Mouse (Mus musculus) erythroblast, embryonic 14.5 days (primary cell): ENCODE data around the gene Hist2h3c1. TPM values are rescaled to one million over a fixed set of nuclear protein-coding genes. Genes with fewer than 3 reads are reported as not detected.
A peak's percentile ranks its signal among the peaks of the same experiment; 100 is the strongest.

Experiments used
- H3K27me3 ChIP-seq: 2 replicates; pipeline ENCODE4 v1.6.1; 2012; ENCODE audit warnings: inconsistent platforms; ENCODE audit not compliant: control insufficient read depth
- H3K36me3 ChIP-seq: 2 replicates; pipeline ENCODE4 v1.6.1; 2012; ENCODE audit warnings: mild to moderate bottlenecking, inconsistent platforms; ENCODE audit not compliant: control insufficient read depth
- H3K4me1 ChIP-seq: 2 replicates; pipeline ENCODE4 v1.6.1; 2012; ENCODE audit warnings: inconsistent platforms; ENCODE audit not compliant: control insufficient read depth
- H3K4me3 ChIP-seq: replicated peaks from 2 replicates; pipeline ENCODE3; 2012; ENCODE audit warnings: moderate library complexity, mild to moderate bottlenecking, inconsistent platforms
- H3K9me3 ChIP-seq: 2 replicates; pipeline ENCODE4 v1.6.1; 2012; ENCODE audit warnings: low read length, inconsistent platforms, mixed read lengths; ENCODE audit not compliant: control insufficient read depth
- GATA1 ChIP-seq: IDR thresholded peaks from 2 replicates; pipeline ENCODE4 v1.6.1; 2012; ENCODE audit warnings: low read length, inconsistent platforms, mixed read lengths
- TAL1 ChIP-seq: IDR thresholded peaks from 3 replicates; pipeline ENCODE4 v1.6.1; 2012; ENCODE audit warnings: low read length, inconsistent platforms, mixed read lengths
- polyA plus RNA-seq: library from polyadenylated mRNA; stranded (reverse); fragments of >175 nt; gene quantifications from 2 replicates; pipeline ENCODE4 v1.2.3, GENCODE M21; 2012

The Hist2h3c1 gene
- polyA plus RNA-seq, 1 experiment = not detected

DNA sequence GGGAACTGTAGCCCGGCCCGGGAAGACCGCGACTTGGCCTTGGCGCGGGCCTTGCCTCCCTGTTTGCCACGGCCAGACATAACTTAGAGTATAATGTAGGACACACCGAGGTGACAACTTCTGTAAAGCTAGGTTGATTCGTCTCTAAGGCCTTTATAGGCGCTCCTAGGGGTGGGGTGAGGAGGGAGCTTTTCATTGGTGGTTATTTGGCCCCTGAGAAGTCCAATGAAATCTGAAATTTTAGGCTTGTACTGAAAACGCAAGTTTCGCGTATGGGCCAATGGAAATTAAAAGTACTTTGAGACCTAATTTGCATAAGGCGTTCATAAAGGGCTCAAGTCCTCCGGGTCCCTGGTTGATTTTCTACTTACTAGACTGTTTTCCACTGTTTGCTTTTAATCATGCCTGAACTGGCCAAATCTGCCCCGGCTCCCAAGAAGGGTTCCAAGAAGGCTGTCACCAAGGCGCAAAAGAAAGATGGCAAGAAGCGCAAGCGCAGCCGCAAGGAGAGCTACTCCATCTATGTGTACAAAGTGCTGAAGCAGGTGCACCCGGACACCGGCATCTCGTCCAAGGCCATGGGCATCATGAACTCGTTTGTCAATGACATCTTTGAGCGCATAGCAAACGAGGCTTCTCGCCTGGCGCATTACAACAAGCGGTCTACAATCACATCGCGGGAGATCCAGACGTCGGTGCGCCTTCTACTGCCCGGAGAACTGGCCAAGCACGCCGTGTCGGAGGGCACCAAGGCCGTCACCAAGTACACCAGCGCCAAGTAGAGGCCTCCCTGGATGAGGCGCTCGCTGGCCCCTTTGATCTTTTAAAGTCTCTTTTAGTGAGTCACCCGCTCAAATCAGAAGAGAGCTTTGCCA lies 25.5 kb upstream of the Hist2h3c1 start, which contains the start of the genes Hist2h2ac and Hist2h2be:
Hist2h2ac (minus strand) TSS at position 116 of the 875 bp plus-strand sequence.
Hist2h2be (plus strand) TSS at position 355 of the 875 bp plus-strand sequence.
- H3K36me3 ChIP-seq = peaks cover 28% of the 10 kb centered on the region
- H3K9me3 ChIP-seq = no peaks in the 10 kb centered on the region
- H3K4me1 ChIP-seq = peaks cover 74% of the 10 kb centered on the region
- no peaks in the 10 kb centered on the region for H3K27me3 ChIP-seq
- peak within 1 kb of the TSS; percentile 83 for H3K4me3 ChIP-seq
- no peak for TF ChIP-seq TAL1
- no peak for TF ChIP-seq GATA1

DNA sequence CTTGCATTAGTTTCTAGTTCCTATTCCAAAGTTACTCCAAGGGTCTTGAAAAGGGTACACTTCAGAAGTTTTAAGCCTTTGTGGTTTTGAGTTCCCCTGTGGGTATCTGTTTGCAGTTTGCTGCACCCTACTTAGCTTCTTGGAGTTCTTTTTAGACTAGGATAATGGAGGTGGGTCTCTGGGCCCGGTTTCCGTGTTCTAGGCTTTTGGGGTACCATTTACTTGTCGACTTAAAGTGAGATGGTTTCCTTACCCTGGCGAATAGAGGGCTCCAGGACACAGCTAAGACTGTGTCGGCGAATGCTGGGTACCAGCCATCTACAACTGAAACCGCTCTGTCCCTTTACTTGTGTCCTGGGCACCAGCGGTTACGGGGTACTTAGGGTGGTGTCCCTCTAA lies 24.8 kb upstream of the Hist2h3c1 start:
- Histone ChIP-seq H3K4me1 (peaks cover 78% of the 10 kb centered on the region), H3K27me3 (no peaks in the 10 kb centered on the region), H3K4me3 (peak overlapping the region; percentile 81), H3K36me3 (peaks cover 32% of the 10 kb centered on the region), H3K9me3 (no peaks in the 10 kb centered on the region)
- TF ChIP-seq GATA1 = no peak
- no peak for TF ChIP-seq TAL1

- TF ChIP-seq TAL1 (no peak), GATA1 (no peak)
- H3K36me3 ChIP-seq = peaks cover 41% of the 10 kb centered on the region
- H3K9me3 ChIP-seq = no peaks in the 10 kb centered on the region
- peaks cover 82% of the 10 kb centered on the region for H3K4me1 ChIP-seq
- H3K27me3 ChIP-seq = no peaks in the 10 kb centered on the region
- peak overlapping the region; percentile 81 for H3K4me3 ChIP-seq
Observed at GRCm38 (mm10) chr3:96222774-96223173, 23.7 kb upstream of the Hist2h3c1 start.

DNA sequence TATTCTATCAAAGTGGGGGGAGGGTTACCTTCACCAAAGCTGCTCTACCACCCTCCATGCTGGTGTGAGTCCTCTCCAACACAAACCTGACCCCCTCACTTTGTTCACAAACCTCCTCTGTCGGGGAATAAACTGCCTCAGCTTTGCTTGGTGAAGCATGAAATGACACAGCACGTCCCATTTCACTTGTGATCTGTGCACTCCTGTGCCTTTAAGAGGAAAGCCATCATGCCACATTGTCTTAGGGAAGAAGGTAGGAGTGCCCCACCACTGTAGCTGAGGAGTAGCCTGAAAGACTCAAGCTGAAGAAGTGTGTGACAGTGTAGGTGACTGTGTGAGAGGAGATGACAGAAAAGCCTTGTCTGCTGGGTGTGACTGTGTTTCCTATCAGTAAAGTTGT lies 21.1 kb upstream of the Hist2h3c1 start:
- Histone ChIP-seq H3K9me3 (no peaks in the 10 kb centered on the region), H3K27me3 (no peaks in the 10 kb centered on the region), H3K4me3 (peak overlapping the region; percentile 81), H3K4me1 (peaks cover 71% of the 10 kb centered on the region), H3K36me3 (peaks cover 49% of the 10 kb centered on the region)
- TF ChIP-seq GATA1 = no peak
- TF ChIP-seq TAL1 = no peak

GRCm38 (mm10) chr3:96226695-96227648 lies 19.5 kb upstream of the Hist2h3c1 start:
- peaks cover 49% of the 10 kb centered on the region for H3K36me3 ChIP-seq
- H3K4me1 ChIP-seq = peaks cover 67% of the 10 kb centered on the region
- no peaks in the 10 kb centered on the region for H3K9me3 ChIP-seq
- H3K4me3 ChIP-seq = no peak overlapping the region
- TF ChIP-seq TAL1 (no peak), GATA1 (no peak)
- H3K27me3 ChIP-seq = no peaks in the 10 kb centered on the region

DNA sequence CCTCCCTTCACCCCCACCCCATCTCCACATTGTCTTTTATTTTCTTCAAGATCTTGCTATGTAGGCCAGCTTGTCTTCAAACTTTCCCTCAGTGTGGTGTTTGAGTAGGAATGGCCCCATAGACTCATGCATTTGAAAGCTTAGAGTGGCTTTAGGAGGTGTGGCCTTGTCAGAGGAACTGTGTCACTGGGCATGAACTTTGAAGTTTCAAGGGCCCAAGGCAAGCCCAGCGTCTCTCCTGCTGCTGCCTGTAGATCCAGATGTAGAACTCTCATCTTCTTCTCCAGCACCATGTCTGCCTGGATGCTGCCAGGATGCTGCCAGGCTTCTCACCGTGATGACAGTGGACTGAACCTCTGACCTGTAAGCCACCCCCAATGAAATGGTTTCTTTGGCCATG lies 17.7 kb upstream of the Hist2h3c1 start:
- H3K4me1 ChIP-seq = peaks cover 53% of the 10 kb centered on the region
- TF ChIP-seq GATA1 = no peak
- TF ChIP-seq TAL1 = no peak
- H3K36me3 ChIP-seq = peaks cover 42% of the 10 kb centered on the region
- H3K9me3 ChIP-seq = no peaks in the 10 kb centered on the region
- H3K4me3 ChIP-seq = no peak overlapping the region
- H3K27me3 ChIP-seq = no peaks in the 10 kb centered on the region

GRCm38 (mm10) chr3:96230404-96230803 lies 16.1 kb upstream of the Hist2h3c1 start:
- Histone ChIP-seq H3K4me3 (no peak overlapping the region), H3K4me1 (peaks cover 43% of the 10 kb centered on the region), H3K9me3 (no peaks in the 10 kb centered on the region), H3K27me3 (no peaks in the 10 kb centered on the region), H3K36me3 (peaks cover 26% of the 10 kb centered on the region)
- TF ChIP-seq GATA1 (no peak), TAL1 (no peak)

- no peak overlapping the region for H3K4me3 ChIP-seq
- H3K4me1 ChIP-seq = peaks cover 42% of the 10 kb centered on the region
- H3K27me3 ChIP-seq = no peaks in the 10 kb centered on the region
- peaks cover 22% of the 10 kb centered on the region for H3K36me3 ChIP-seq
- no peaks in the 10 kb centered on the region for H3K9me3 ChIP-seq
- TF ChIP-seq GATA1 = no peak
- TF ChIP-seq TAL1 = no peak
Observed at GRCm38 (mm10) chr3:96230910-96231757, 15.4 kb upstream of the Hist2h3c1 start.
